Mouse (Mus musculus) adrenal gland, adult 18-20 months (tissue): ENCODE measurements at regions not wholly inside any gene's neighbourhood (a gene's known extent, or its start where the extent isn't known, plus 50 kb on each side); places are given as distances from the start of the nearest gene placed in this dataset.

Experiments
- DNase-seq, 2 experiments: peaks; one replicate each; pipeline ENCODE4 v3.0.0; 2021 to 2022; ENCODE audit warnings: low spot score in 2 of 2

GRCm38 (mm10) chr2:74363255-74363654 is 216.0 kb downstream of the Lnpk start:
- DNase-seq: no peak

- DNase-seq: no peak
These were observed 224.6 kb downstream of the Lnpk start for GRCm38 (mm10) chr2:74354591-74354990.

GRCm38 (mm10) chr2:74349809-74350208 is 229.4 kb downstream of the Lnpk start:
- DNase-seq: no peak

GRCm38 (mm10) chr2:74306301-74306700 is 272.9 kb downstream of the Lnpk start:
- DNase-seq: no peak

GRCm38 (mm10) chr2:74300885-74301451 is 278.3 kb downstream of the Lnpk start:
- DNase-seq: no peak

GRCm38 (mm10) chr2:74300366-74300791 is 278.9 kb downstream of the Lnpk start:
- peak; percentile 22 to 32 for DNase-seq

- DNase-seq: no peak
These were observed 286.6 kb downstream of the Lnpk start for GRCm38 (mm10) chr2:74292641-74293040.

GRCm38 (mm10) chr2:74291416-74292396 is 287.5 kb downstream of the Lnpk start:
- no peak for DNase-seq

GRCm38 (mm10) chr2:74285624-74286023 is 293.6 kb downstream of the Lnpk start:
- no peak for DNase-seq

- no peak for DNase-seq
These were observed 314.3 kb downstream of the Lnpk start for GRCm38 (mm10) chr2:74264963-74265362.

- no peak for DNase-seq
These were observed 322.0 kb downstream of the Lnpk start for GRCm38 (mm10) chr2:74257034-74257781.

GRCm38 (mm10) chr2:74247521-74247920 is 331.7 kb downstream of the Lnpk start:
- DNase-seq: no peak

GRCm38 (mm10) chr2:74246631-74247030 is 332.6 kb downstream of the Lnpk start:
- no peak for DNase-seq

- DNase-seq: no peak
These were observed 333.1 kb upstream of the Atp5g3 start for GRCm38 (mm10) chr2:74244203-74244602.

GRCm38 (mm10) chr2:74243801-74244200 is 332.7 kb upstream of the Atp5g3 start:
- no peak for DNase-seq

GRCm38 (mm10) chr2:74239586-74239985 is 328.5 kb upstream of the Atp5g3 start:
- DNase-seq: no peak

GRCm38 (mm10) chr2:74217437-74217836 is 306.3 kb upstream of the Atp5g3 start:
- no peak for DNase-seq

- no peak for DNase-seq
These were observed 299.1 kb upstream of the Atp5g3 start for GRCm38 (mm10) chr2:74210210-74210609.

GRCm38 (mm10) chr2:74209421-74209917 is 298.3 kb upstream of the Atp5g3 start:
- no peak for DNase-seq

GRCm38 (mm10) chr2:74207440-74207839 is 296.3 kb upstream of the Atp5g3 start:
- no peak for DNase-seq

GRCm38 (mm10) chr2:74202776-74203175 is 291.6 kb upstream of the Atp5g3 start:
- DNase-seq: no peak
